Mouse (Mus musculus): Measurements from ENCODE around the gene Dst. TPM values are rescaled to one million over a fixed set of nuclear protein-coding genes. Genes with fewer than 3 reads are reported as not detected.

Gene Dst
- polyA plus RNA-seq, 1 experiment from 2014 or later, result 5.9 TPM

GRCm38 (mm10) chr1:34127714-34128474, 219.9 kb downstream of the Dst start:
- Histone ChIP-seq H3K4me3 (ENCODE audit: inconsistent target) (no peak overlapping the region), H3K36me3 (ENCODE audit: inconsistent target) (no peaks in the 10 kb centered on the region), H3K79me2 (ENCODE audit: inconsistent target) (no peaks in the 10 kb centered on the region), H3K27ac (no peak overlapping the region)
- 90% methylated on average over 15 of the region's 15 CpGs for WGBS (ENCODE audit: missing documents)

GRCm38 (mm10) chr1:34128796-34129195, 220.8 kb downstream of the Dst start:
- Histone ChIP-seq H3K79me2 (ENCODE audit: inconsistent target) (no peaks in the 10 kb centered on the region), H3K27ac (no peak overlapping the region), H3K4me3 (ENCODE audit: inconsistent target) (no peak overlapping the region), H3K36me3 (ENCODE audit: inconsistent target) (no peaks in the 10 kb centered on the region)
- WGBS (ENCODE audit: missing documents), result 95% methylated on average over 2 of the region's 2 CpGs

- H3K27ac ChIP-seq, result no peak overlapping the region
- WGBS (ENCODE audit: missing documents), result 89% methylated on average over 9 of the region's 9 CpGs
- H3K4me3 ChIP-seq (ENCODE audit: inconsistent target), result no peak overlapping the region
- H3K79me2 ChIP-seq (ENCODE audit: inconsistent target), result no peaks in the 10 kb centered on the region
- H3K36me3 ChIP-seq (ENCODE audit: inconsistent target), result no peaks in the 10 kb centered on the region
Observed at GRCm38 (mm10) chr1:34129691-34130090, 221.7 kb downstream of the Dst start.

- Histone ChIP-seq H3K79me2 (ENCODE audit: inconsistent target) (no peaks in the 10 kb centered on the region), H3K36me3 (ENCODE audit: inconsistent target) (no peaks in the 10 kb centered on the region), H3K27ac (no peak overlapping the region), H3K4me3 (ENCODE audit: inconsistent target) (no peak overlapping the region)
- 78% methylated on average over 10 of the region's 10 CpGs for WGBS (ENCODE audit: missing documents)
Observed at GRCm38 (mm10) chr1:34130804-34131203, 222.8 kb downstream of the Dst start.

GRCm38 (mm10) chr1:34132875-34133274, 224.8 kb downstream of the Dst start:
- 95% methylated on average over 16 of the region's 16 CpGs for WGBS (ENCODE audit: missing documents)
- Histone ChIP-seq H3K79me2 (ENCODE audit: inconsistent target) (no peaks in the 10 kb centered on the region), H3K36me3 (ENCODE audit: inconsistent target) (no peaks in the 10 kb centered on the region), H3K27ac (no peak overlapping the region), H3K4me3 (ENCODE audit: inconsistent target) (no peak overlapping the region)

- WGBS (ENCODE audit: missing documents), result 90% methylated on average over 3 of the region's 3 CpGs
- no peaks in the 10 kb centered on the region for H3K79me2 ChIP-seq (ENCODE audit: inconsistent target)
Observed at GRCm38 (mm10) chr1:34135535-34135934, 227.5 kb downstream of the Dst start.

GRCm38 (mm10) chr1:34139191-34139853, 231.3 kb downstream of the Dst start:
- Histone ChIP-seq H3K27ac (no peak overlapping the region), H3K4me3 (ENCODE audit: inconsistent target) (no peak overlapping the region), H3K79me2 (ENCODE audit: inconsistent target) (no peaks in the 10 kb centered on the region), H3K36me3 (ENCODE audit: inconsistent target) (no peaks in the 10 kb centered on the region)
- WGBS (ENCODE audit: missing documents), result 89% methylated on average over 13 of the region's 13 CpGs

More at GRCm38 (mm10) chr1:34135535-34135934, 227.5 kb downstream of the Dst start:
- Histone ChIP-seq H3K4me3 (ENCODE audit: inconsistent target) (no peak overlapping the region), H3K36me3 (ENCODE audit: inconsistent target) (no peaks in the 10 kb centered on the region), H3K27ac (no peak overlapping the region)

GRCm38 (mm10) chr1:34139871-34140471, 231.9 kb downstream of the Dst start:
- WGBS (ENCODE audit: missing documents), result 92% methylated on average over 6 of the region's 6 CpGs
- Histone ChIP-seq H3K27ac (no peak overlapping the region), H3K36me3 (ENCODE audit: inconsistent target) (no peaks in the 10 kb centered on the region), H3K79me2 (ENCODE audit: inconsistent target) (no peaks in the 10 kb centered on the region), H3K4me3 (ENCODE audit: inconsistent target) (no peak overlapping the region)

- Histone ChIP-seq H3K27ac (no peak overlapping the region), H3K36me3 (ENCODE audit: inconsistent target) (no peaks in the 10 kb centered on the region), H3K79me2 (ENCODE audit: inconsistent target) (no peaks in the 10 kb centered on the region), H3K4me3 (ENCODE audit: inconsistent target) (no peak overlapping the region)
- 98% methylated on average over 3 of the region's 3 CpGs for WGBS (ENCODE audit: missing documents)
Observed at GRCm38 (mm10) chr1:34140686-34141085, 232.7 kb downstream of the Dst start.

GRCm38 (mm10) chr1:34142951-34143580, 235.0 kb downstream of the Dst start:
- H3K36me3 ChIP-seq (ENCODE audit: inconsistent target), result no peaks in the 10 kb centered on the region
- no peaks in the 10 kb centered on the region for H3K79me2 ChIP-seq (ENCODE audit: inconsistent target)
- 84% methylated on average over 9 of the region's 9 CpGs for WGBS (ENCODE audit: missing documents)
- H3K27ac ChIP-seq, result no peak overlapping the region
- H3K4me3 ChIP-seq (ENCODE audit: inconsistent target), result no peak overlapping the region

GRCm38 (mm10) chr1:34144826-34145225, 236.8 kb downstream of the Dst start:
- no peaks in the 10 kb centered on the region for H3K79me2 ChIP-seq (ENCODE audit: inconsistent target)
- 92% methylated on average over 7 of the region's 7 CpGs for WGBS (ENCODE audit: missing documents)
- H3K4me3 ChIP-seq (ENCODE audit: inconsistent target), result no peak overlapping the region
- no peaks in the 10 kb centered on the region for H3K36me3 ChIP-seq (ENCODE audit: inconsistent target)
- H3K27ac ChIP-seq, result no peak overlapping the region

- Histone ChIP-seq H3K79me2 (ENCODE audit: inconsistent target) (no peaks in the 10 kb centered on the region), H3K36me3 (ENCODE audit: inconsistent target) (no peaks in the 10 kb centered on the region), H3K27ac (no peak overlapping the region), H3K4me3 (ENCODE audit: inconsistent target) (no peak overlapping the region)
- WGBS (ENCODE audit: missing documents), result 92% methylated on average over 11 of the region's 11 CpGs
Observed at GRCm38 (mm10) chr1:34148039-34148438, 240.0 kb downstream of the Dst start.

GRCm38 (mm10) chr1:34150416-34151093, 242.5 kb downstream of the Dst start:
- no peak overlapping the region for H3K4me3 ChIP-seq (ENCODE audit: inconsistent target)
- H3K36me3 ChIP-seq (ENCODE audit: inconsistent target), result no peaks in the 10 kb centered on the region
- H3K79me2 ChIP-seq (ENCODE audit: inconsistent target), result no peaks in the 10 kb centered on the region
- WGBS (ENCODE audit: missing documents), result 91% methylated on average over 10 of the region's 10 CpGs
- no peak overlapping the region for H3K27ac ChIP-seq

- Histone ChIP-seq H3K36me3 (ENCODE audit: inconsistent target) (no peaks in the 10 kb centered on the region), H3K79me2 (ENCODE audit: inconsistent target) (no peaks in the 10 kb centered on the region), H3K4me3 (ENCODE audit: inconsistent target) (no peak overlapping the region), H3K27ac (no peak overlapping the region)
- 83% methylated on average over 5 of the region's 5 CpGs for WGBS (ENCODE audit: missing documents)
Observed at GRCm38 (mm10) chr1:34152683-34153082, 244.7 kb downstream of the Dst start.

All from macrophage (primary cell).